Mouse (Mus musculus) thymus, adult 2 months (tissue): Measurements from ENCODE around the gene Tarbp2.

Experiments
- CTCF ChIP-seq: fragments of 200-500 bp; IDR thresholded peaks from 2 replicates; pipeline ENCODE4 v1.5.1; 2012; ENCODE audit warnings: mild to moderate bottlenecking, control low read depth, low read length, moderate library complexity, borderline replicate concordance; ENCODE audit not compliant: control insufficient read depth, poor library complexity, insufficient read depth; ENCODE audit errors: extremely low read depth
- POLR2A ChIP-seq: fragments of 200-500 bp; IDR thresholded peaks from 2 replicates; pipeline ENCODE4 v1.6.1; 2012; ENCODE audit warnings: mild to moderate bottlenecking, low read length, control low read depth, moderate library complexity; ENCODE audit not compliant: control insufficient read depth, poor library complexity, insufficient read depth; ENCODE audit errors: extremely low read depth

GRCm38 (mm10) chr15:102531586-102531985 is 13.6 kb downstream of the Tarbp2 start:
- TF ChIP-seq POLR2A (no peak), CTCF (no peak)
